Mouse (Mus musculus) heart, adult 8-10 months (tissue): ENCODE data around the gene Entpd5. TPM values are rescaled to one million over a fixed set of nuclear protein-coding genes. Genes with fewer than 3 reads are reported as not detected.

Source experiments
- DNase-seq: peaks from one replicate; pipeline ENCODE4 v3.0.0; 2022; ENCODE audit warnings: low spot score
- total RNA-seq, 4 experiments: library from RNA; stranded (reverse); gene quantifications; 2 replicates each; pipeline ENCODE4 v1.2.4; 2022

Gene Entpd5
- 100 to 1,000 TPM in 1 of 4 experiments, 10 to 100 TPM in 3; 69.5 to 108 (median 85.9) TPM for total RNA-seq

DNA sequence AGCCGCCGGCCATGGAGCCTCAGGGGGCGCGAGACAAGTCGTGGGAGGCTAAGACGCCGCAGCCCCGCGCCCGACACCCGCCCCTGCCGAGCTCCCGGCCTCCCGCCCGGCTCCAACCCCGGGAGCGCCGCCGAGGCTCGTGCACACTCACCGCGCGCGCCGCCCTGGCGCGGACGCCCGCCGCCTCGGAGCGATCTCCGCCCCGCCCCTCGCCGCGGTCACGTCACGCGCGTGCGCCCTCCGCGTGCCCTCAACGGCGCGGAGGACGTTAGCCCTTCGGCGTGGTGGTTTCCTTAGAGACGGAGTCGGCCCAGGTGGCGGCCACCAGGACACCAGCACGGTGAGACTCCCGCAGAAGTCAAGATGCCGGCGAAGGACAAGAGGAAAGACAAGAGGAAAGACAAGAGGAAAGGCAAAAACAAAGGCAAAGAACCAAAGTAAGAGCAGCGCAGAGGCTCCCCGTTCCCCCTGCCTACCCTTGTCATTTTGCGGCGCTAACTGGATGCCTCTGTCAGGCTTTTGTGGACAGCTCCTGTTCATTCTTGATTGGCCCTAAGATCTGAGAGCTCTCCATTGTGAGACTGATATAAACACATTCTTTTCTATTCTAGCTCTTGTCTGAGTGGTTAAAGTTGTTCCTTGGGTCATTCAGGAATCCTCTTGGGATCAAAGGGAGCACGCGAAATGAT lies at the start of gene Entpd5, which contains the start of gene Bbof1:
Entpd5 (minus strand) TSS at position 211 of the 689 bp plus-strand sequence.
Bbof1 (plus strand) TSS at position 253 of the 689 bp plus-strand sequence.
- peak; percentile 85 for DNase-seq

- DNase-seq: no peak
Observed at GRCm38 (mm10) chr12:84456911-84457310, 48.1 kb upstream of the Entpd5 start.

DNA sequence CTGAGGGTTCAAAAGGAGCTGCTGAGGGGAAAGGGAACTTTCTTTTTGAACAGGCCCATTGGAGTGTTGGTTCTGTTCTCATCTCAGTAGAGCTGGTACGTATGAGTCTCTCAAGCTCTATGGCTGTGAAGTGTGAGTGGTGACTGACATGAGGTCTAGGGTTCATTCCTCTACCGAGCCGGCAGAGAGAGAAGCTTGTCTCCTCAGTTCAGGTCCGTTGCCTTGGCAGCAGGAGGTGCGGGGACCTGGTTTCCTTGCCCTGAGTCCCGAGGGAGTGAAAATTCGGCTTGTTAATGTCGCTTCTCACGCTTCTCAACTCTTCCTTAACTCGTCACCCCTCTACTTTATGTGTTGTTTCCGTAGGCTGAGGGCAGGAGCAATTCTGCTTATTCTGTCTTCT lies 43.0 kb upstream of the Entpd5 start:
- DNase-seq: no peak

- DNase-seq: peak; percentile 99
Observed at GRCm38 (mm10) chr12:84450718-84451646, 42.2 kb upstream of the Entpd5 start, which contains the start of the genes Aldh6a1 and Lin52. Aldh6a1 (minus strand) TSS chr12:84451004. Lin52 (plus strand) TSS chr12:84451422.

- DNase-seq: peak; percentile 53
Observed at GRCm38 (mm10) chr12:84450351-84450717, 41.5 kb upstream of the Entpd5 start.

- no peak for DNase-seq
Observed at GRCm38 (mm10) chr12:84449887-84450286, 41.1 kb upstream of the Entpd5 start.

DNA sequence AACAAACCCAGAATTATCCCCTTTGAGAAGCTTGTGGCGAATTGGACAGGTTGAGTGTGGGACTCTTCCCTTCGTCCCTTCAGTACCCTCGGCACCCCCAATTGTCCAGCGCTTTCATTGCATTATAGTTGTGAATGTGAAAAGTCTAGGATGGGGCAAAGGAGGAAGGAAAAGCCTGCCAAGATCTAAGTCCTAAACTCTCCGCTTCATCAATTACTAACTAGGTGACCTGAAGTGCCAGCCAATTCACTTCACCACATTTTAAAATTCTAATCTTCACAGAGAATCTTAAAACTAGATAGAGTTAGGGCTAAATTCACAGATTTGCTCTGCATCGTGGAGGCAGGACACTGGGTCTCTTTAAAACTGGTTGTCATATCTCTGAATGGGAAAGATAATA lies 39.4 kb upstream of the Entpd5 start:
- DNase-seq: no peak

GRCm38 (mm10) chr12:84447386-84447785 lies 38.6 kb upstream of the Entpd5 start:
- no peak for DNase-seq

DNA sequence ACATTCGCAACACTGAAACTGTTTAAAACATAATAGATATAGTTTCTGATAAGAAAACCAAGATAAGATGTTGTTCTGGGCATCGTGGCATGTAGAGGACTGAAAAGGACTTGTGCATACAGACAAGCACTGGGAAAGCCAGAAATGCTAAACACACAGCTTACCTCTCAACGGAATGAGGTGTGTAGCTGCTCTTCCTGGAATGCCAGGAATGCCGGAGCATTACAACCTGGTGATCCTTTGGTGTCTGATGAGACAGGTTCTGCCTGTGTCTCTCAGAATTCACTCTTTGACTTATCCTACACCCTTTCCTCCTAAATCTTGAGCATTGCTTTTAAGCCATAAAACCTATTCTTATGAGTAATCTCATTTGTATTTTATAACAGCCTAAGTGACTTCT lies 33.7 kb upstream of the Entpd5 start:
- DNase-seq: no peak

DNA sequence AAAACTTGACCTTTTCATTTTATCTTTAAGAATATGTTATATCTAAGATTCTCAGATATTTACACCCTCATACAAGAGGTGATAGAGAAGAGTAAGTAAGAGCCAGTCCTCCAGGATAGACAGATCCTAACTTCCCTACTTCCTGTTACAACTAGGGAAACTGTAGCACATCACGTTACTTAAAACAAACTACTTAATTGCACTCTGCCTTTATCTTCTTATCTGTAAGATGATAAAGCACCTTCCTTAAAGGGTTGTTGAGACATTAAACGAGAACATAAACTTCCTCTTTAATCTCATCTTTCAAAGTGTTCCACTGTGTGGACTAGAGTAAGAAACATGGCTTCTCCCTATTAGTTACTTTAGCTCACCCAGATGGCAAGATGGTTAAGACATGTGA lies 29.9 kb upstream of the Entpd5 start:
- DNase-seq: no peak

GRCm38 (mm10) chr12:84429825-84430224 lies 21.0 kb upstream of the Entpd5 start:
- no peak for DNase-seq

DNA sequence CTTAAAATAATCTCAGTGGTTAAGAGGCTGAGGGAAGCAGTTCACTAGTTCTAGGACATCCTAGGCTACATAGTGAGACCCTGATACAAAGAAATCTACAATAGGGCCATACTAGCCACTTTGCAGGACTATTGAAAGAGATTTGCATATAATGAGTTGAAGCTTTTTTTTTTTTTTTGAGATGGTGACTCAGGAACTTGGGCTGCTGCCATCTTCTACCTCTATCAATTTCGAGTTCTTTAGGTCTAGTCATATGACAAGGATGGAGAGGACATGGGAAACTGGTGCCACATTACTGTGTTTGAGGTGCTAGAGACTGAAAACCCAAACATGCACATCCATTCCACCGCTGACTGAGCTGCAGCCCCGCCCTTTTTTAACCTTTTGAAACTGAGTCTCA lies 15.2 kb upstream of the Entpd5 start:
- DNase-seq: no peak

- DNase-seq: no peak
Observed at GRCm38 (mm10) chr12:84417605-84417922, 8.7 kb upstream of the Entpd5 start.

- DNase-seq: peak; percentile 64
Observed at GRCm38 (mm10) chr12:84416834-84417604, 8.2 kb upstream of the Entpd5 start, which contains the start of gene Rnf113a2. Rnf113a2 (plus strand) TSS chr12:84417196.

DNA sequence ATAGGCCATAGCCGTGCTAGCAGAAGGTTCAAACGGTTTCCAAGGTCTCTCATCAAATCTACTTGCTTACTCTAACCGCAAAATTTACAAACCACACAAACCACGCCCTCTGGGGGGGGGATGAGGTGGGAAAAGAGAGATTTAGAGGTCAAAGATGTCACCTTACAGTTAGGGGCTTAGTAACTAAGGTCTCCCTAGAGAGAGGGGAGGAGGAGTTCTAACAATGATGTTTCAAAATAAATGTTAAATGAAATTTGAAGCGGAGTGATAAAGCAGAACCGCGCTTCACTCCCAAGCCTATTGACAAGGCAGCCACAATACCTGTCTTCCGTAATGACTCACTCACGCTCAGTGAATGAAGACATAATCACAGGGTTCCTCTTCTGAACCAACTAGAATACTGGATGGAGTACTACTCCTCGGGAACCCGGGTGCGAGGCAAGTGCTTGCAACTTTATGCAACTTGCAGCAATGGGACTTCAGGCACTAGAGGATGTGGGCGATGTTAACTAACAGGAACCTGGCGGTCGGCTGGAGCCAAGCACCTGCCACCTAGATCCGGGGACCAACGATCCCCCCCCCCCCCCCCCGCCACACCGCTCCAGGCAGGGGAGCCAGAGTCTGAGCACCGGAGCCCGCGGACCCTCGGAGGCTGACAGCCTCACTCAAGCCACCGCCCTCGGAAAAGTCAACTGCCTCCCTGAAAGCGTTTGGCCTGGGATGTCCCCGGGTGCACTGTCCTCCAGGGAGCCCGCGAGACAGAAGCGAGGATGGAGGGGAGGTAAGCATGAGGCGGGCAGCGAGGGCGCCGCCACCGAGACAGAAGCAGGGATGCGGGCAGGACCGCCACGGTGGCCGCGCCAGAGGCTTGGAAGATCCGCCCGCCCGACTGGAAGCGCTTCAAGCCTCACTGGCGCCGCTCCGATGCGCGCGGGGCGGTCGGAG lies 683 bp downstream of the Entpd5 start:
- no peak for DNase-seq

DNA sequence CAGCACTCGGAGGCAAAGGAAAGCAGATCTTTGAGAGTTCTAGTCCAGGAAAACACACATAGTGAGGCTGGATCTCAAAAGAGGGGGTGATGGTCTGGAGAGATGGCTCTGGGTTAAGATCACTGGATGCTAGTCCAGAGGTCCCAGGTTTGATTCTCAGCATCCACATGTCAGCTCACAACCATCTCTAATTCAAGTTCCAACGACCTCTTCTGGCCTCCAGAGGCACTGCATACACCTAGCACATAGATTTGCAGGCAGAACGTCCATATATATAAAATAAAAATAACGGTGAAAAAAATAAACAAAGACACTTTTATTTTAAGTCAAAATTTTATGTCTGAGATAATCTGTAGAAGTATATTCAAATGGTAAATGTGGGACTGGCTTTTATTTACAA lies 1.6 kb downstream of the Entpd5 start:
- DNase-seq: no peak

- no peak for DNase-seq
Observed at GRCm38 (mm10) chr12:84404541-84404940, 4.3 kb downstream of the Entpd5 start.

DNA sequence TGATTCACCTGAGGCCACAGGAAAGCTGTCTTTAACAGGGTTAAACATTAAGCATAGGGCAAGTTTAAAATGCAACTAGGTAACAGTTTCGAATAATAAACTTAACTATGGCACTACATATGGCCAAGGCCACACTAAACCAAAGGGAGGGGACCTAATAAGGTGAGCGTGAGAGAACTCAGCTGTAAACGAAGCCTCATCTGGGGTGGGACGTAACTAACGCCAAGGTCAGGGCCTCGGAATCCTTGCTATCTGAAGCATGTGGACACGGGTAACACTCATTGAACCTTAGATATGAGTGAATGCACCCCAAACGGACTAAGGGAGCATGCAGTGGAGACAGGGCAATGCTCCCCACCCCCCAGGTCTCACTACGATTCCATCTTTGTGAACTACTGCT lies 5.9 kb downstream of the Entpd5 start:
- no peak for DNase-seq

GRCm38 (mm10) chr12:84400653-84401052 lies 8.2 kb downstream of the Entpd5 start:
- DNase-seq: no peak

GRCm38 (mm10) chr12:84400068-84400467 lies 8.8 kb downstream of the Entpd5 start:
- DNase-seq: no peak

DNA sequence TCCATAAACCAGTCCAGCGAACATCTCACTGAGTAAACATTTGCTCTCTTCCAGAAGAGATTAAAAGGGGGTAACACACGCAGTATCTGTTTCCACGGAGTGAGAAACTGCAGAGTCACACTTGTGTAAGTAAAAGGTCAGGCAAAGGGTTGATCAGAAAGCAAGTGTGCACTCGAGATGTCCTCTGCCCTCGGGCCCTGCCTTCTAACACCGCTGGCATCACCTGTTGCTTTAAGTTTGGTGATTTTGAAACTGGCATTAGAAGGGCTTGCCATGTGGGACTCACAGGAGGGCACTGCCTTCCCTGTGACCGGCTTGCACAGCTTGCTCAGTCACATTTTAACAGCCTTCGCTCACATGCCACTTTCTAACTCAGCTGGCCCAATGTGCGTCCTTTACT lies 9.2 kb downstream of the Entpd5 start:
- DNase-seq: no peak
